Mouse (Mus musculus): ENCODE data around the gene Efemp2. TPM values are rescaled to one million over a fixed set of nuclear protein-coding genes. Genes with fewer than 3 reads are reported as not detected.

Gene Efemp2
- polyA plus RNA-seq, 1 experiment: 2.6 TPM

- TF ChIP-seq GATA1 (IDR thresholded peaks at IDR 0.05; ENCODE audit: low read length): no peak
Observed at GRCm38 (mm10) chr19:5500330-5500875, 26.6 kb downstream of the Efemp2 start.

GRCm38 (mm10) chr19:5503687-5504086, 29.9 kb downstream of the Efemp2 start, which contains the start of gene 1700020D05Rik:
Gene 1700020D05Rik (minus strand): TSS chr19:5503787.
- no peak for TF ChIP-seq GATA1 (IDR thresholded peaks at IDR 0.05; ENCODE audit: low read length)

- no peak for TF ChIP-seq GATA1 (IDR thresholded peaks at IDR 0.05; ENCODE audit: low read length)
Observed at GRCm38 (mm10) chr19:5510031-5511026, 36.6 kb downstream of the Efemp2 start, which contains the start of gene Snx32. Gene Snx32 (minus strand): TSS chr19:5510538.

- TF ChIP-seq GATA1 (IDR thresholded peaks at IDR 0.05; ENCODE audit: low read length): no peak
Observed at GRCm38 (mm10) chr19:5511074-5511632, 37.4 kb downstream of the Efemp2 start.

- no peak for TF ChIP-seq GATA1 (IDR thresholded peaks at IDR 0.05; ENCODE audit: low read length)
Observed at GRCm38 (mm10) chr19:5512091-5513004, 38.6 kb downstream of the Efemp2 start.

- TF ChIP-seq GATA1 (IDR thresholded peaks at IDR 0.05; ENCODE audit: low read length): no peak
Observed at GRCm38 (mm10) chr19:5513005-5513349, 39.2 kb downstream of the Efemp2 start.

GRCm38 (mm10) chr19:5515840-5516777, 42.4 kb downstream of the Efemp2 start:
- no peak for TF ChIP-seq GATA1 (IDR thresholded peaks at IDR 0.05; ENCODE audit: low read length)

- TF ChIP-seq GATA1 (IDR thresholded peaks at IDR 0.05; ENCODE audit: low read length): no peak
Observed at GRCm38 (mm10) chr19:5516906-5517505, 43.3 kb downstream of the Efemp2 start.

GRCm38 (mm10) chr19:5518721-5519120, 45.0 kb downstream of the Efemp2 start:
- no peak for TF ChIP-seq GATA1 (IDR thresholded peaks at IDR 0.05; ENCODE audit: low read length)

GRCm38 (mm10) chr19:5525204-5525603, 51.5 kb downstream of the Efemp2 start:
- TF ChIP-seq GATA1 (IDR thresholded peaks at IDR 0.05; ENCODE audit: low read length): no peak

- TF ChIP-seq GATA1 (IDR thresholded peaks at IDR 0.05; ENCODE audit: low read length): no peak
Observed at GRCm38 (mm10) chr19:5529325-5530137, 55.8 kb downstream of the Efemp2 start.

GRCm38 (mm10) chr19:5530138-5530524, 56.4 kb downstream of the Efemp2 start:
- TF ChIP-seq GATA1 (IDR thresholded peaks at IDR 0.05; ENCODE audit: low read length): no peak

Other genes with a start within 250 kb of the Efemp2 start
- 47.4 and 54.1 TPM in 2 replicates for gene Pacs1, start 200.8 kb upstream of the Efemp2 start, polyA plus RNA-seq (2012)
- 445 and 471 TPM in 2 replicates for gene Sf3b2, start 178.5 kb upstream of the Efemp2 start, polyA plus RNA-seq (2012)
- gene Gal3st3, start 175.6 kb upstream of the Efemp2 start, polyA plus RNA-seq (2012): not detected in 2 replicates
- gene Catsper1, start 138.2 kb upstream of the Efemp2 start, polyA plus RNA-seq (2012): not detected in 2 replicates
- gene Cst6, start 124.4 kb upstream of the Efemp2 start, polyA plus RNA-seq (2012): 0.05 and 0.23 TPM in 2 replicates
- 90.9 and 126 TPM in 2 replicates for gene Eif1ad, start 107.2 kb upstream of the Efemp2 start, polyA plus RNA-seq (2012)
- gene Banf1, start 106.8 kb upstream of the Efemp2 start, polyA plus RNA-seq (2012): 212 and 288 TPM in 2 replicates
- gene Sart1, start 85.3 kb upstream of the Efemp2 start, polyA plus RNA-seq (2012): 198 and 219 TPM in 2 replicates
- 0.21 TPM in 1 of 2 replicates, not detected in the other for gene Tsga10ip, start 71.4 kb upstream of the Efemp2 start, polyA plus RNA-seq (2012)
- gene Drap1, start 49.0 kb upstream of the Efemp2 start, polyA plus RNA-seq (2012): 379 and 390 TPM in 2 replicates
- gene AI837181, start 48.8 kb upstream of the Efemp2 start, polyA plus RNA-seq (2012): 71.2 and 101 TPM in 2 replicates
- 7.4 and 10.2 TPM in 2 replicates for gene Fosl1, start 26.4 kb upstream of the Efemp2 start, polyA plus RNA-seq (2012)
- gene Ccdc85b, start 16.1 kb upstream of the Efemp2 start, polyA plus RNA-seq (2012): 13.0 and 16.9 TPM in 2 replicates
- 12.1 and 152 TPM in 2 replicates for gene Fibp, start 13.3 kb upstream of the Efemp2 start, polyA plus RNA-seq (2012)
- gene Ctsw, start 5.4 kb upstream of the Efemp2 start, polyA plus RNA-seq (2012): not detected in 2 replicates
- gene Mus81, start 14.4 kb downstream of the Efemp2 start, polyA plus RNA-seq (2012): 34.6 and 51.3 TPM in 2 replicates
- 1,095 and 1,191 TPM in 2 replicates for gene Cfl1, start 16.5 kb downstream of the Efemp2 start, polyA plus RNA-seq (2012)
- 0.10 and 0.17 TPM in 2 replicates for gene 1700020D05Rik, start 29.8 kb downstream of the Efemp2 start, polyA plus RNA-seq (2012)
- gene Snx32, start 36.6 kb downstream of the Efemp2 start, polyA plus RNA-seq (2012): 1.4 and 1.7 TPM in 2 replicates
- not detected in 2 replicates for gene Ovol1, start 86.7 kb downstream of the Efemp2 start, polyA plus RNA-seq (2012)
- gene Ap5b1, start 94.1 kb downstream of the Efemp2 start, polyA plus RNA-seq (2012): 18.6 and 18.8 TPM in 2 replicates
- 350 and 521 TPM in 2 replicates for gene Rnaseh2c, start 127.9 kb downstream of the Efemp2 start, polyA plus RNA-seq (2012)
- gene Kat5, start 136.3 kb downstream of the Efemp2 start, polyA plus RNA-seq (2012): 122 and 156 TPM in 2 replicates
- gene Rela, start 163.5 kb downstream of the Efemp2 start, polyA plus RNA-seq (2012): 79.0 and 109 TPM in 2 replicates
- 89.3 and 105 TPM in 2 replicates for gene Sipa1, start 189.8 kb downstream of the Efemp2 start, polyA plus RNA-seq (2012)
- gene Map3k11, start 214.8 kb downstream of the Efemp2 start, polyA plus RNA-seq (2012): 136 and 165 TPM in 2 replicates
- gene Pcnx3, start 215.0 kb downstream of the Efemp2 start, polyA plus RNA-seq (2012): 206 and 209 TPM in 2 replicates
- gene Kcnk7, start 230.4 kb downstream of the Efemp2 start, polyA plus RNA-seq (2012): 0.21 and 0.23 TPM in 2 replicates